Mouse (Mus musculus) myocyte (in vitro differentiated cells): ENCODE results near the gene Gpr157.

Source experiments
- CEBPB ChIP-seq: IDR thresholded peaks from 2 replicates; pipeline ENCODE4 v1.6.1; 2011; ENCODE audit warnings: mild to moderate bottlenecking, moderate library complexity; ENCODE audit not compliant: poor library complexity, insufficient read depth, severe bottlenecking
- E2F4 ChIP-seq: IDR thresholded peaks from one replicate; pipeline ENCODE4 v1.6.1; 2011; ENCODE audit warnings: mild to moderate bottlenecking, control low read depth, moderate library complexity; ENCODE audit not compliant: insufficient read depth
- MAX ChIP-seq: IDR thresholded peaks from one replicate; pipeline ENCODE4 v1.6.1; 2011; ENCODE audit warnings: low read depth, mild to moderate bottlenecking, control low read depth
- MYOD1 ChIP-seq, 3 experiments: IDR thresholded peaks; one replicate each; pipeline ENCODE4 v1.6.1; 2011; ENCODE audit warnings: control low read depth in 2 of 3, low read depth in 2 of 3, mild to moderate bottlenecking in 2 of 3, moderate library complexity in 1 of 3; ENCODE audit not compliant: insufficient read length in 2 of 3, control insufficient read depth in 1 of 3
- POLR2A ChIP-seq: IDR thresholded peaks from one replicate; pipeline ENCODE4 v1.6.1; 2011; ENCODE audit warnings: low read depth, mild to moderate bottlenecking, control low read depth, moderate library complexity; ENCODE audit not compliant: insufficient read length
- POLR2AphosphoS2 ChIP-seq: IDR thresholded peaks from one replicate; pipeline ENCODE4 v1.6.1; 2011; ENCODE audit warnings: low read depth, control low read depth; ENCODE audit not compliant: insufficient read length
- REST ChIP-seq: IDR thresholded peaks from one replicate; pipeline ENCODE4 v1.6.1; 2011; ENCODE audit warnings: mild to moderate bottlenecking, control low read depth, moderate library complexity; ENCODE audit not compliant: insufficient read depth, insufficient read length
- SRF ChIP-seq: IDR thresholded peaks from one replicate; pipeline ENCODE4 v1.6.1; 2011; ENCODE audit warnings: low read depth; ENCODE audit not compliant: control insufficient read depth, insufficient read length
- TCF3 ChIP-seq: IDR thresholded peaks from one replicate; pipeline ENCODE4 v1.6.1; 2011; ENCODE audit warnings: low read depth, control low read depth; ENCODE audit not compliant: insufficient read length
- USF1 ChIP-seq: IDR thresholded peaks from one replicate; pipeline ENCODE4 v1.6.1; 2011; ENCODE audit warnings: low read depth, mild to moderate bottlenecking, control low read depth, moderate library complexity

- no peak for TF ChIP-seq MYOD1 (IDR thresholded peaks at IDR 0.05; ENCODE audit: control insufficient read depth in 1 of 3, insufficient read length in 2 of 3, low read depth in 2 of 3)
- TF ChIP-seq POLR2A: no peak
- TF ChIP-seq POLR2AphosphoS2: no peak
- TF ChIP-seq REST: no peak
- no peak for TF ChIP-seq CEBPB
- no peak for TF ChIP-seq USF1
- TF ChIP-seq SRF: no peak
- TF ChIP-seq TCF3: no peak
- no peak for TF ChIP-seq MAX
- TF ChIP-seq E2F4: no peak
Observed at GRCm38 (mm10) chr4:150094463-150094789, 7.3 kb downstream of the Gpr157 start.
